ENCODE assay signal across 25 mouse cellular contexts in genomic region chr17:62717426-62718131, GRCm38 (mm10).
DNase-seq lines count a peak whose midpoint lies in the region; ATAC-seq lines count a peak whose summit lies in the region.
"Had no signal": no experiment of that assay in that cellular context is flagged by ENCODE, and none has a peak within 500 bp of the region (broad histone marks: within the 10 kb centered on the region; RNA-seq: fewer than 3 reads in every experiment).

No protein-coding gene starts in this region.

- no peak overlapping the region for H3K27ac ChIP-seq in hindbrain, embryonic 11.5 days (ENCODE audit: low read depth, low read length)
- no peak overlapping the region for H3K27ac ChIP-seq in hindbrain, embryonic 12.5 days
- H3K27ac ChIP-seq in hindbrain, embryonic 15.5 days (replicated peaks): no peak overlapping the region
- peak overlapping the region; percentile 25; the same call in 1 of the 2 replicates for H3K27ac ChIP-seq in midbrain, embryonic 12.5 days (replicated peaks)
- peak overlapping the region; percentile 52; the same call in 1 of the 2 replicates for H3K27ac ChIP-seq in neural tube, embryonic 14.5 days (ENCODE audit: low read depth, low read length)
- H3K27ac ChIP-seq: embryonic facial prominence, embryonic 12.5 days; heart, adult 2 months; heart, embryonic 13.5 days; limb, embryonic 15.5 days; liver, embryonic 14.5 days had no signal

- no peak overlapping the region for H3K9ac ChIP-seq in hindbrain, embryonic 11.5 days (ENCODE audit: low read depth, low read length)
- H3K9ac ChIP-seq in hindbrain, embryonic 12.5 days: no peak overlapping the region
- H3K9ac ChIP-seq in hindbrain, embryonic 15.5 days: no peak overlapping the region
- H3K9ac ChIP-seq in midbrain, embryonic 12.5 days (replicated peaks): no peak overlapping the region
- H3K9ac ChIP-seq in neural tube, embryonic 14.5 days (replicated peaks; ENCODE audit: low read depth, low read length): no peak overlapping the region
- H3K9ac ChIP-seq: embryonic facial prominence, embryonic 12.5 days; heart, embryonic 13.5 days; limb, embryonic 15.5 days; liver, embryonic 14.5 days; lung, embryonic 14.5 days had no signal

- H3K4me1 ChIP-seq in hindbrain, embryonic 11.5 days (replicated peaks; ENCODE audit: control insufficient read depth, insufficient read depth, low read length): no peaks in the 10 kb centered on the region
- peaks cover 11% of the 10 kb centered on the region for H3K4me1 ChIP-seq in hindbrain, embryonic 12.5 days
- H3K4me1 ChIP-seq in hindbrain, embryonic 15.5 days (replicated peaks): peaks cover 16% of the 10 kb centered on the region; the same call in 1 of the 2 replicates
- peaks cover 25% of the 10 kb centered on the region for H3K4me1 ChIP-seq in midbrain, embryonic 12.5 days
- H3K4me1 ChIP-seq in neural tube, embryonic 14.5 days (ENCODE audit: control insufficient read depth, insufficient read depth, low read length): peaks cover 29% of the 10 kb centered on the region; the same call in 1 of the 2 replicates

- H3K27me3 ChIP-seq in hindbrain, embryonic 11.5 days (ENCODE audit: control insufficient read depth, insufficient read depth, low read length): no peaks in the 10 kb centered on the region
- no peaks in the 10 kb centered on the region for H3K27me3 ChIP-seq in hindbrain, embryonic 12.5 days
- no peaks in the 10 kb centered on the region for H3K27me3 ChIP-seq in hindbrain, embryonic 15.5 days
- H3K27me3 ChIP-seq in midbrain, embryonic 12.5 days: no peaks in the 10 kb centered on the region
- no peaks in the 10 kb centered on the region for H3K27me3 ChIP-seq in neural tube, embryonic 14.5 days (ENCODE audit: control insufficient read depth, insufficient read depth, low read length)
- H3K27me3 ChIP-seq: embryonic facial prominence, embryonic 12.5 days; heart, embryonic 13.5 days; limb, embryonic 15.5 days had no signal

- no peaks in the 10 kb centered on the region for H3K36me3 ChIP-seq in hindbrain, embryonic 11.5 days (ENCODE audit: control insufficient read depth, insufficient read depth, low read length)
- H3K36me3 ChIP-seq in hindbrain, embryonic 12.5 days: no peaks in the 10 kb centered on the region
- H3K36me3 ChIP-seq in hindbrain, embryonic 15.5 days: no peaks in the 10 kb centered on the region
- H3K36me3 ChIP-seq in midbrain, embryonic 12.5 days: no peaks in the 10 kb centered on the region
- H3K36me3 ChIP-seq in neural tube, embryonic 14.5 days (ENCODE audit: control insufficient read depth, insufficient read depth, low read length): no peaks in the 10 kb centered on the region
- H3K36me3 ChIP-seq: embryonic facial prominence, embryonic 12.5 days; heart, embryonic 13.5 days; limb, embryonic 15.5 days had no signal

- no peak for DNase-seq in hindbrain, embryonic 11.5 days (ENCODE audit: low spot score)
- DNase-seq in adrenal gland, postnatal 14 days: no peak
- DNase-seq in kidney, adult 11 months: no peak
- DNase-seq: adrenal gland, adult 8-10 months; cerebellum, adult 18-20 months; cerebellum, postnatal 14 days; gastrocnemius, postnatal 25 days; heart, adult 2 months; heart, postnatal 14 days; kidney, adult 18-20 months; left cerebral cortex, postnatal 4 days; lung, embryonic 14.5 days; lung, postnatal 4 days; right cerebral cortex, postnatal 4 days; thymus, postnatal 14 days had no signal

- no peak overlapping the region for H3K4me2 ChIP-seq in hindbrain, embryonic 11.5 days (replicated peaks; ENCODE audit: low read depth, low read length)
- no peak overlapping the region; the same call in 1 of the 2 replicates for H3K4me2 ChIP-seq in hindbrain, embryonic 12.5 days (replicated peaks)
- 0 out of 2 replicates have a peak overlapping the region, but pooled peaks have one; percentile 2 for H3K4me2 ChIP-seq in hindbrain, embryonic 15.5 days
- no peak overlapping the region for H3K4me2 ChIP-seq in midbrain, embryonic 12.5 days (replicated peaks)
- no peak overlapping the region; the same call in 1 of the 2 replicates for H3K4me2 ChIP-seq in neural tube, embryonic 14.5 days (ENCODE audit: low read depth, low read length)
- H3K4me2 ChIP-seq: embryonic facial prominence, embryonic 12.5 days; heart, embryonic 13.5 days; limb, embryonic 15.5 days; lung, embryonic 14.5 days had no signal

- 46% methylated on average over 12 of the region's 12 CpGs for WGBS in hindbrain, embryonic 11.5 days
- WGBS in hindbrain, embryonic 12.5 days: 38% methylated on average over 12 of the region's 12 CpGs
- 31% methylated on average over 12 of the region's 12 CpGs for WGBS in hindbrain, embryonic 15.5 days
- 17% methylated on average over 12 of the region's 12 CpGs for WGBS in midbrain, embryonic 12.5 days
- 25% methylated on average over 12 of the region's 12 CpGs for WGBS in neural tube, embryonic 14.5 days

- no peaks in the 10 kb centered on the region for H3K9me3 ChIP-seq in hindbrain, embryonic 11.5 days (ENCODE audit: control insufficient read depth, low read length)
- H3K9me3 ChIP-seq in hindbrain, embryonic 12.5 days (replicated peaks): no peaks in the 10 kb centered on the region
- H3K9me3 ChIP-seq in hindbrain, embryonic 15.5 days: no peaks in the 10 kb centered on the region
- no peaks in the 10 kb centered on the region for H3K9me3 ChIP-seq in midbrain, embryonic 12.5 days
- H3K9me3 ChIP-seq in neural tube, embryonic 14.5 days (ENCODE audit: control insufficient read depth, low read length): no peaks in the 10 kb centered on the region
- H3K9me3 ChIP-seq: embryonic facial prominence, embryonic 12.5 days; heart, embryonic 13.5 days; limb, embryonic 15.5 days had no signal

- H3K4me3 ChIP-seq in hindbrain, embryonic 11.5 days (ENCODE audit: low read depth, low read length): no peak overlapping the region
- H3K4me3 ChIP-seq in hindbrain, embryonic 12.5 days: no peak overlapping the region
- no peak overlapping the region for H3K4me3 ChIP-seq in hindbrain, embryonic 15.5 days
- no peak overlapping the region for H3K4me3 ChIP-seq in midbrain, embryonic 12.5 days
- H3K4me3 ChIP-seq in neural tube, embryonic 14.5 days (ENCODE audit: low read depth, low read length): no peak overlapping the region
- H3K4me3 ChIP-seq: embryonic facial prominence, embryonic 12.5 days; erythroblast, embryonic 14.5 days; heart, adult 2 months; heart, embryonic 13.5 days; limb, embryonic 15.5 days; myocyte had no signal

- ATAC-seq in hindbrain, embryonic 11.5 days (ENCODE audit: low FRiP score): peak; percentile 38; the same call in 1 of the 2 replicates
- ATAC-seq in hindbrain, embryonic 12.5 days (ENCODE audit: low FRiP score): no peak
- 0 out of 2 replicates have a peak, but pooled peaks have one; percentile 57 for ATAC-seq in hindbrain, embryonic 15.5 days (ENCODE audit: low FRiP score, low read depth)
- ATAC-seq in midbrain, embryonic 12.5 days (ENCODE audit: low FRiP score, low read depth): peak; percentile 75
- ATAC-seq in neural tube, embryonic 14.5 days (ENCODE audit: low read depth): peak; percentile 64

Comparison
In these comparisons a context has a peak if more than half of its experiments do, and no peak if none do; other contexts are left out.
1. H3K27ac ChIP-seq: peak in midbrain, embryonic 12.5 days (single experiment) and neural tube, embryonic 14.5 days (single experiment); none in hindbrain, embryonic 11.5 days (single experiment), hindbrain, embryonic 12.5 days (single experiment) and hindbrain, embryonic 15.5 days (single experiment).